Mouse (Mus musculus) kidney, adult 2 months (tissue): Measurements from ENCODE around the gene Slc29a2.
A peak's percentile ranks its signal among the peaks of the same experiment; 100 is the strongest.

Source experiments
- CTCF ChIP-seq: fragments of 200-500 bp; conservative IDR thresholded peaks from 2 replicates; pipeline ENCODE4 v1.5.1; 2011; ENCODE audit warnings: low read depth, mild to moderate bottlenecking, control low read depth, low read length, moderate library complexity, mixed read lengths; ENCODE audit not compliant: insufficient read depth, insufficient read length
- POLR2A ChIP-seq: fragments of 200-500 bp; IDR thresholded peaks from one replicate; pipeline ENCODE4 v1.6.1; 2011; ENCODE audit warnings: low read depth, low read length, control low read depth

- no peak for TF ChIP-seq POLR2A
- TF ChIP-seq CTCF = peak; percentile 95
Observed at GRCm38 (mm10) chr19:5001666-5002406, 21.8 kb upstream of the Slc29a2 start.
